Mouse (Mus musculus) forebrain, embryonic 16.5 days (tissue): ENCODE results near the gene Lpin2. TPM values are rescaled to one million over a fixed set of nuclear protein-coding genes. Genes with fewer than 3 reads are reported as not detected.

Experiments
- ATAC-seq: fragments of 200-750 bp; cut with Nextera tagmentation; 2 replicates; pipeline ENCODE4 v1.8.0; 2017; ENCODE audit warnings: mild to moderate bottlenecking, moderate library complexity
- H3K27ac ChIP-seq: fragments of 300-500 bp; sonication (generic); 2 replicates; pipeline ENCODE4 v1.5.1; 2014; ENCODE audit warnings: low read length, control low read depth
- H3K27me3 ChIP-seq: fragments of 300-500 bp; sonication (generic); replicated peaks from 2 replicates; pipeline ENCODE4 v1.6.1; 2014; ENCODE audit warnings: low read length; ENCODE audit not compliant: control insufficient read depth, insufficient read depth
- H3K36me3 ChIP-seq: fragments of 300-500 bp; sonication (generic); 2 replicates; pipeline ENCODE4 v1.6.1; 2014; ENCODE audit not compliant: control insufficient read depth, insufficient read depth
- H3K4me1 ChIP-seq: fragments of 300-500 bp; sonication (generic); replicated peaks from 2 replicates; pipeline ENCODE4 v1.6.1; 2014; ENCODE audit warnings: low read length; ENCODE audit not compliant: control insufficient read depth, insufficient read depth
- H3K4me2 ChIP-seq: fragments of 300-500 bp; sonication (generic); 2 replicates; pipeline ENCODE4 v1.6.1; 2014; ENCODE audit warnings: mild to moderate bottlenecking, low read length, control low read depth
- H3K4me3 ChIP-seq: fragments of 300-500 bp; sonication (generic); replicated peaks from 2 replicates; pipeline ENCODE4 v1.5.1; 2014; ENCODE audit warnings: mild to moderate bottlenecking, low read length, control low read depth
- H3K9ac ChIP-seq: fragments of 300-500 bp; sonication (generic); replicated peaks from 2 replicates; pipeline ENCODE4 v1.6.1; 2014; ENCODE audit warnings: low read depth, low read length, control low read depth
- H3K9me3 ChIP-seq: fragments of 300-500 bp; sonication (generic); 2 replicates; pipeline ENCODE4 v1.6.1; 2016; ENCODE audit warnings: low read length; ENCODE audit not compliant: control insufficient read depth
- WGBS: fragments of 180-500 bp; shearing (Covaris S2); extraction: QIAGEN DNeasy Blood & Tissue Kit; methylation state at CpG from one replicate; pipeline ENCODE4 v1.1.7; 2014; 5-methylcytosine and 5-hydroxymethylcytosine counted together
- polyA plus RNA-seq: library from polyadenylated mRNA; unstranded; fragments of >200 nt; fragmentation: Nextera tagmentation; extraction: Ambion mirVana; gene quantifications from 2 replicates; pipeline ENCODE4 v1.2.1, GENCODE M21; 2015

Lpin2 gene
- polyA plus RNA-seq, 1 experiment from 2014 or later, result 40.1 TPM

DNA sequence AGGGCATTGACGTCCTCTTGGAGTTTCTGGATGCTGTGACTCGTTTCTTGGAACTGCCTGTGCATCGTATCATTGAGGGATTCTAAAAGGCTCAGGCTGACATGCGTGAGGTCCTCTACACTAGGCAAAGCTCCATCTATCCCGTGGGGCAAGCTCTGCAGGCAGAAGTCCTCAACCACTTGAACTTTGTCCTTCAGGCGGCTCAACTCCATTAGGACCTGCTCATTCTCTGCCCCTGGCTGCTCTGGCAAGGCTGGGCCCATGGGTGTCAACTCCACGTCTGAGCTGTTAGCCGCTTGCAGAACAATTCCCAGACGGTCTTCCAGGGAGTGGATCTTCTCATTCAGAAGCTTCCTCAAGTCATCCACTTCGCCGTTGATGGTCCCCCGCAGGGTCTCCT is 91.5 kb downstream of the Lpin2 start:
- H3K27me3 ChIP-seq, result no peaks in the 10 kb centered on the region
- no peak overlapping the region for H3K9ac ChIP-seq
- H3K36me3 ChIP-seq, result no peaks in the 10 kb centered on the region
- no peak overlapping the region for H3K4me3 ChIP-seq
- ATAC-seq, result no peak
- no peak overlapping the region for H3K27ac ChIP-seq
- H3K4me2 ChIP-seq, result no peak overlapping the region
- H3K4me1 ChIP-seq, result no peaks in the 10 kb centered on the region
- no peaks in the 10 kb centered on the region for H3K9me3 ChIP-seq
- 95% methylated on average over 12 of the region's 12 CpGs for WGBS

GRCm38 (mm10) chr17:71276771-71277170 is 94.4 kb downstream of the Lpin2 start:
- Histone ChIP-seq H3K27ac (no peak overlapping the region), H3K36me3 (no peaks in the 10 kb centered on the region), H3K9ac (no peak overlapping the region), H3K4me3 (no peak overlapping the region), H3K9me3 (no peaks in the 10 kb centered on the region), H3K4me2 (no peak overlapping the region), H3K27me3 (no peaks in the 10 kb centered on the region), H3K4me1 (no peaks in the 10 kb centered on the region)
- WGBS, result 90% methylated on average over 10 of the region's 10 CpGs
- ATAC-seq, result no peak

DNA sequence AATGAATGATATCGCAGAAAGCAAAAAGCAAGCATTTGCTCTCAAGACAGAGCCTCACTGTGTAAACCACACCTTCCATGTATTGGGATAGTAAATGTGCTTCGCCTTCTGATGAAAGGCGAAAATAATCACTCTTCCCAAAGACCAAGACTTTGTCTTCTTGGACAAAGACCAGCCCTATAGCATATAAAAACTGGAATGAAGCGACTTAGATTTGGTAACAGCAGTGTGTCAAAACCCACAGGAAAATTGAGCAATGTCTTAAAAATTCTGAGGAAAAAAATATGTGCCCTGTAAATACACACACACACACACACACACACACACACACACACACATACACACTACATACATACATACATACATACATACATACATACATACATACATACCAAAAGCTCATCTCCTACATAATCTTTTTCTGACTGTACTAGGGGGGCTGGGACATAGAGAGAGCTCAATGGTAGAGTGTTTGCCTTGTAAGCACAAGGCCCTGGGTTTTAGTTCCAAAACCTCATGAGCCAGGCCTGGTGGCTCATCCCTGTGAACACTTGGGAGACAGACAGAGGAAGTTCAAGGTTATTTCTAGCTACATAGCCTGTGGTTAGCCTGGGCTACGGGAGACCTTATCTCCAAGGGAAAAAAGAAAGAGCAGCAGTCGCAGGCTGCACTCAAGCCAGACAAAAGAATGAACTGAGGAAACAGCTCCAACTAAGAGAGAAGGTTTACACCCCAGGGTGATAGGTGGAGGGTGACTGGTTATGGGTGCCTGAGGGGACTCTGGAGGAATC is 95.5 kb downstream of the Lpin2 start:
- no peak overlapping the region for H3K4me3 ChIP-seq
- no peak overlapping the region for H3K4me2 ChIP-seq
- no peak for ATAC-seq
- no peaks in the 10 kb centered on the region for H3K9me3 ChIP-seq
- no peak overlapping the region for H3K27ac ChIP-seq
- H3K27me3 ChIP-seq, result no peaks in the 10 kb centered on the region
- H3K4me1 ChIP-seq, result no peaks in the 10 kb centered on the region
- no peaks in the 10 kb centered on the region for H3K36me3 ChIP-seq
- H3K9ac ChIP-seq, result no peak overlapping the region
- WGBS, result 90% methylated on average over 6 of the region's 6 CpGs

GRCm38 (mm10) chr17:71282716-71283115 is 100.4 kb downstream of the Lpin2 start:
- Histone ChIP-seq H3K4me2 (no peak overlapping the region), H3K27me3 (no peaks in the 10 kb centered on the region), H3K27ac (no peak overlapping the region), H3K9me3 (no peaks in the 10 kb centered on the region), H3K4me3 (no peak overlapping the region), H3K9ac (no peak overlapping the region), H3K36me3 (no peaks in the 10 kb centered on the region), H3K4me1 (no peaks in the 10 kb centered on the region)
- ATAC-seq, result no peak
- 86% methylated on average over 9 of the region's 9 CpGs for WGBS

GRCm38 (mm10) chr17:71283237-71283636 is 100.9 kb downstream of the Lpin2 start:
- Histone ChIP-seq H3K27ac (no peak overlapping the region), H3K9me3 (no peaks in the 10 kb centered on the region), H3K9ac (no peak overlapping the region), H3K4me2 (no peak overlapping the region), H3K4me1 (no peaks in the 10 kb centered on the region), H3K36me3 (no peaks in the 10 kb centered on the region), H3K4me3 (no peak overlapping the region), H3K27me3 (no peaks in the 10 kb centered on the region)
- 82% methylated on average over 4 of the region's 4 CpGs for WGBS
- no peak for ATAC-seq

DNA sequence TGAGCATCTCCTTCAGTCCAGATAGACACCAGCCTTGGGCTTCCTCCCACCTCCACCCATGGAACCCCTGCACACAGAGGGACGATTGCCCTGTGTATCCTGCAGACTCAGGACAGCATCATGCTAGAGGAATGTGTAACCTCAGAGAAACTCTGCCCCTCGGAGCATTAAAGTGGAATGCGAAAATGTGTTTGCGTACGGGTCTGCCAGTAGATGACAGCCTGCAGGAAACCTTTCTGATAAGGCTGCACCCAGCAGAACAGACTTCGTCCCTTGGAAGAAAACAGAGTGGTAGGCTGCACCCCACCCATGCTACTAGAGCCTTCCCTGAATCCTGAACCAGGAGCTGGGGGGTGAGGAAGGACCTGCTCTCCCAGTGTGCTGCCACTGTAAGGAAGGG is 102.5 kb downstream of the Lpin2 start:
- no peak overlapping the region for H3K4me3 ChIP-seq
- H3K27me3 ChIP-seq, result no peaks in the 10 kb centered on the region
- no peak overlapping the region for H3K4me2 ChIP-seq
- H3K36me3 ChIP-seq, result no peaks in the 10 kb centered on the region
- no peaks in the 10 kb centered on the region for H3K9me3 ChIP-seq
- no peak overlapping the region for H3K9ac ChIP-seq
- H3K4me1 ChIP-seq, result no peaks in the 10 kb centered on the region
- no peak for ATAC-seq
- H3K27ac ChIP-seq, result no peak overlapping the region
- WGBS, result 82% methylated on average over 6 of the region's 6 CpGs

GRCm38 (mm10) chr17:71285929-71286328 is 103.6 kb downstream of the Lpin2 start:
- no peak overlapping the region for H3K27ac ChIP-seq
- no peak overlapping the region for H3K4me3 ChIP-seq
- no peak overlapping the region for H3K9ac ChIP-seq
- no peaks in the 10 kb centered on the region for H3K4me1 ChIP-seq
- H3K27me3 ChIP-seq, result no peaks in the 10 kb centered on the region
- H3K9me3 ChIP-seq, result no peaks in the 10 kb centered on the region
- H3K36me3 ChIP-seq, result no peaks in the 10 kb centered on the region
- ATAC-seq, result no peak
- WGBS, result 76% methylated on average over 6 of the region's 6 CpGs
- H3K4me2 ChIP-seq, result no peak overlapping the region

DNA sequence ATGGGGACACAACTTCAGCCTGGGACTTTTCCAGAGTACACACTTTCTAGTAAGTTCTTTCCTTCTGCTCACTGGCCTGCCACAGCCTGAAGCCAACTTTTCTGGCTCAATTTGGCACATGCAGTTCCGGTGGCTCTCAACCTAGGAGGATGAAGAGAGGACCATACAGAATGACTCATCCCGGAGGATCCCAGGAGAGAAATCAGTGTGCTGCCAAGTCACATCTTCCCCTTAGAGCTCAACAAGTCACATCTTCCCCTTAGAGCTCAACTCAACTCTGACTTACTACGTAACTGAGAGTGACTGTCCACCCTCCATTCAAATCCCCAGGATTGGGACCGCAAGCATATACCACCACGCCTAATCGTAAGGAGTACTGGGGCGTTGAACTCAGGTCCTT is 105.2 kb downstream of the Lpin2 start:
- Histone ChIP-seq H3K4me2 (no peak overlapping the region), H3K4me3 (no peak overlapping the region), H3K9ac (no peak overlapping the region), H3K4me1 (no peaks in the 10 kb centered on the region), H3K9me3 (no peaks in the 10 kb centered on the region), H3K27me3 (no peaks in the 10 kb centered on the region), H3K27ac (no peak overlapping the region), H3K36me3 (no peaks in the 10 kb centered on the region)
- no peak for ATAC-seq
- 98% methylated on average over 7 of the region's 7 CpGs for WGBS

GRCm38 (mm10) chr17:71288145-71288758 is 105.9 kb downstream of the Lpin2 start:
- no peak overlapping the region for H3K4me2 ChIP-seq
- no peaks in the 10 kb centered on the region for H3K36me3 ChIP-seq
- 90% methylated on average over 11 of the region's 11 CpGs for WGBS
- H3K4me1 ChIP-seq, result no peaks in the 10 kb centered on the region
- H3K27ac ChIP-seq, result no peak overlapping the region
- no peak for ATAC-seq
- no peak overlapping the region for H3K9ac ChIP-seq
- H3K9me3 ChIP-seq, result no peaks in the 10 kb centered on the region
- H3K27me3 ChIP-seq, result no peaks in the 10 kb centered on the region
- no peak overlapping the region for H3K4me3 ChIP-seq
